Mouse (Mus musculus) CH12.LX (cell line): Measurements from ENCODE around the gene Col28a1. TPM values are rescaled to one million over a fixed set of nuclear protein-coding genes. Genes with fewer than 3 reads are reported as not detected.

ENCODE experiments used
- DNase-seq: peaks from one replicate; pipeline ENCODE4 v3.0.0-alpha.2; 2013; ENCODE audit errors: extremely low read depth
- H3K27ac ChIP-seq: 2 replicates; pipeline ENCODE4 v1.5.1; 2012; ENCODE audit warnings: low read depth, mild to moderate bottlenecking, control low read depth, moderate library complexity; ENCODE audit not compliant: insufficient read depth
- H3K27me3 ChIP-seq: replicated peaks from 2 replicates; pipeline ENCODE3; 2012; ENCODE audit warnings: inconsistent platforms
- H3K36me3 ChIP-seq, 2 experiments: replicated peaks in 1 of 2; 2 replicates each; pipeline versions ENCODE3 to v1.6.1; 2012; ENCODE audit warnings: inconsistent platforms in 1 of 2, low read length in 1 of 2, mild to moderate bottlenecking in 1 of 2, mixed read lengths in 1 of 2, moderate library complexity in 1 of 2; ENCODE audit not compliant: control insufficient read depth in 1 of 2, insufficient read depth in 1 of 2
- H3K4me1 ChIP-seq, 2 experiments: 2 replicates each; pipeline ENCODE4 v1.6.1; 2012; ENCODE audit warnings: inconsistent platforms in 1 of 2, moderate library complexity in 1 of 2; ENCODE audit not compliant: insufficient read depth in 2 of 2, control insufficient read depth in 1 of 2
- H3K4me2 ChIP-seq: 2 replicates; pipeline ENCODE4 v1.6.1; 2012; ENCODE audit warnings: low read depth, mild to moderate bottlenecking, control low read depth; ENCODE audit not compliant: poor library complexity, insufficient read depth, severe bottlenecking
- H3K4me3 ChIP-seq, 3 experiments: fragments of 150-350 bp in 1 of 3; sonication (generic) in 1 of 3; replicated peaks in 1 of 3; 2 replicates each; pipeline versions ENCODE3 to v1.5.1; 2011 to 2012; ENCODE audit warnings: low read depth in 2 of 3, low read length in 2 of 3, mild to moderate bottlenecking in 2 of 3, moderate library complexity in 2 of 3, control low read depth in 1 of 3, improper control_type of control experiment in 1 of 3, inconsistent platforms in 1 of 3, mixed read lengths in 1 of 3; ENCODE audit not compliant: poor library complexity in 1 of 3
- H3K79me2 ChIP-seq: replicated peaks from 2 replicates; pipeline ENCODE4 v1.6.1; 2012; ENCODE audit warnings: mild to moderate bottlenecking, moderate library complexity; ENCODE audit not compliant: control insufficient read depth, poor library complexity, insufficient read depth, severe bottlenecking; ENCODE audit errors: extremely low read depth
- H3K9ac ChIP-seq: 2 replicates; pipeline ENCODE4 v1.6.1; 2012; ENCODE audit warnings: low read depth, mild to moderate bottlenecking, control low read depth, moderate library complexity; ENCODE audit not compliant: insufficient read depth
- H3K9me3 ChIP-seq: replicated peaks from 2 replicates; pipeline ENCODE3; 2012; ENCODE audit warnings: low read length, inconsistent platforms, mixed read lengths
- BHLHE40 ChIP-seq: IDR thresholded peaks from 2 replicates; pipeline ENCODE4 v1.6.1; 2011; ENCODE audit warnings: mild to moderate bottlenecking, low read depth, low read length, improper control_type of control experiment
- CHD2 ChIP-seq: IDR thresholded peaks from 2 replicates; pipeline ENCODE4 v1.6.1; 2011; ENCODE audit warnings: low read length, improper control_type of control experiment
- CTCF ChIP-seq, 2 experiments: IDR thresholded peaks in 1 of 2; conservative IDR thresholded peaks in 1 of 2; 2 replicates each; pipeline ENCODE4 v1.5.1; 2011 to 2012; ENCODE audit warnings: low read depth in 2 of 2, low read length in 2 of 2, improper control_type of control experiment in 1 of 2, inconsistent platforms in 1 of 2, mild to moderate bottlenecking in 1 of 2, moderate library complexity in 1 of 2
- E2F4 ChIP-seq: IDR thresholded peaks from 2 replicates; pipeline ENCODE4 v1.6.1; 2011; ENCODE audit warnings: low read depth, low read length, improper control_type of control experiment; ENCODE audit not compliant: insufficient replicate concordance
- EP300 ChIP-seq: IDR thresholded peaks from 2 replicates; pipeline ENCODE4 v1.6.1; 2011; ENCODE audit warnings: low read length, improper control_type of control experiment
- ETS1 ChIP-seq: conservative IDR thresholded peaks from 2 replicates; pipeline ENCODE4 v1.6.1; 2012; ENCODE audit warnings: low read depth, mild to moderate bottlenecking, inconsistent platforms, low read length, improper control_type of control experiment, moderate library complexity
- GABPA ChIP-seq: IDR thresholded peaks from 2 replicates; pipeline ENCODE4 v1.6.1; 2012; ENCODE audit warnings: low read depth, low read length, improper control_type of control experiment, inconsistent platforms; ENCODE audit not compliant: insufficient replicate concordance
- HCFC1 ChIP-seq: IDR thresholded peaks from 2 replicates; pipeline ENCODE4 v1.6.1; 2012; ENCODE audit warnings: low read depth, mild to moderate bottlenecking, inconsistent platforms, low read length, improper control_type of control experiment
- IRF4 ChIP-seq: IDR thresholded peaks from 2 replicates; pipeline ENCODE4 v1.6.1; 2014; ENCODE audit warnings: low read depth, mild to moderate bottlenecking, inconsistent platforms, low read length, improper control_type of control experiment
- JUN ChIP-seq: IDR thresholded peaks from 2 replicates; pipeline ENCODE4 v1.6.1; 2011; ENCODE audit warnings: low read depth, mild to moderate bottlenecking, low read length, improper control_type of control experiment, moderate library complexity; ENCODE audit not compliant: insufficient read depth
- JUND ChIP-seq: conservative IDR thresholded peaks from 2 replicates; pipeline ENCODE4 v1.6.1; 2011; ENCODE audit warnings: low read depth, low read length, improper control_type of control experiment
- KAT2A ChIP-seq: IDR thresholded peaks from 2 replicates; pipeline ENCODE4 v1.6.1; 2012; ENCODE audit warnings: low read length, improper control_type of control experiment, inconsistent platforms; ENCODE audit not compliant: insufficient replicate concordance
- MAFK ChIP-seq: IDR thresholded peaks from 2 replicates; pipeline ENCODE4 v1.6.1; 2011; ENCODE audit warnings: low read length, improper control_type of control experiment; ENCODE audit not compliant: insufficient replicate concordance
- MAZ ChIP-seq: IDR thresholded peaks from 2 replicates; pipeline ENCODE4 v1.6.1; 2012; ENCODE audit warnings: low read depth, mild to moderate bottlenecking, inconsistent platforms, low read length, improper control_type of control experiment, moderate library complexity
- MXI1 ChIP-seq: IDR thresholded peaks from 2 replicates; pipeline ENCODE4 v1.6.1; 2011; ENCODE audit warnings: mild to moderate bottlenecking, low read depth, low read length, improper control_type of control experiment
- MYC ChIP-seq: IDR thresholded peaks from 2 replicates; pipeline ENCODE4 v1.6.1; 2011; ENCODE audit warnings: low read depth, mild to moderate bottlenecking, improper control_type of control experiment, low read length
- PAX5 ChIP-seq: IDR thresholded peaks from 2 replicates; pipeline ENCODE4 v1.6.1; 2012; ENCODE audit warnings: low read length, inconsistent platforms, mixed read lengths
- POLR2A ChIP-seq: IDR thresholded peaks from 2 replicates; pipeline ENCODE4 v1.6.1; 2011; ENCODE audit warnings: low read depth, mild to moderate bottlenecking, improper control_type of control experiment, low read length
- POLR2AphosphoS2 ChIP-seq: IDR thresholded peaks from 2 replicates; pipeline ENCODE4 v1.6.1; 2011; ENCODE audit warnings: low read depth, low read length, improper control_type of control experiment
- RAD21 ChIP-seq: IDR thresholded peaks from 2 replicates; pipeline ENCODE4 v1.6.1; 2011; ENCODE audit warnings: low read depth, mild to moderate bottlenecking, low read length, improper control_type of control experiment, moderate library complexity
- RCOR1 ChIP-seq: conservative IDR thresholded peaks from 2 replicates; pipeline ENCODE4 v1.6.1; 2012; ENCODE audit warnings: low read depth, mild to moderate bottlenecking, inconsistent platforms, low read length, improper control_type of control experiment
- SIN3A ChIP-seq: IDR thresholded peaks from 2 replicates; pipeline ENCODE4 v1.6.1; 2012; ENCODE audit warnings: low read length, improper control_type of control experiment, inconsistent platforms
- SMC3 ChIP-seq: IDR thresholded peaks from 2 replicates; pipeline ENCODE4 v1.6.1; 2011; ENCODE audit warnings: low read depth, low read length, improper control_type of control experiment
- TCF12 ChIP-seq: IDR thresholded peaks from 2 replicates; pipeline ENCODE4 v1.6.1; 2014; ENCODE audit warnings: low read depth, mild to moderate bottlenecking, inconsistent platforms, low read length, improper control_type of control experiment
- USF1 ChIP-seq: IDR thresholded peaks from 2 replicates; pipeline ENCODE4 v1.6.1; 2014; ENCODE audit warnings: low read depth, mild to moderate bottlenecking, inconsistent platforms, low read length, improper control_type of control experiment
- ZC3H11A ChIP-seq: IDR thresholded peaks from 2 replicates; pipeline ENCODE4 v1.6.1; 2012; ENCODE audit warnings: low read depth, mild to moderate bottlenecking, inconsistent platforms, low read length, improper control_type of control experiment
- ZKSCAN1 ChIP-seq: IDR thresholded peaks from 2 replicates; pipeline ENCODE4 v1.6.1; 2012; ENCODE audit warnings: low read depth, inconsistent platforms, low read length, improper control_type of control experiment, borderline replicate concordance
- ZMIZ1 ChIP-seq: IDR thresholded peaks from 2 replicates; pipeline ENCODE4 v1.6.1; 2012; ENCODE audit warnings: low read depth, mild to moderate bottlenecking, inconsistent platforms, low read length, improper control_type of control experiment
- ZNF384 ChIP-seq: IDR thresholded peaks from 2 replicates; pipeline ENCODE4 v1.6.1; 2012; ENCODE audit warnings: low read depth, low read length, improper control_type of control experiment, inconsistent platforms
- dilution Hi-C: fragments of 300-500 bp; cut with MboI; formaldehyde crosslinking; loops from 2 replicates; pipeline ENCODE4 v1.14.3; 2020; ENCODE audit warnings: low sequenced_read_pairs; ENCODE audit not compliant: extremely low pct_unique_long_range_greater_than_20kb, extremely low pct_ligation_motif_present
- in situ Hi-C: fragments of 300-500 bp; cut with MboI; formaldehyde crosslinking; loops from 3 replicates; pipeline ENCODE4 v1.14.3; 2019; ENCODE audit warnings: low sequenced_read_pairs, low pct_ligation_motif_present, low pct_unique_long_range_greater_than_20kb, mixed read lengths
- polyA plus RNA-seq: library from polyadenylated mRNA; unstranded; fragments of >175 nt; gene quantifications from 2 replicates; pipeline ENCODE4 v1.2.1, GENCODE M21; 2012; ENCODE audit warnings: low read depth; ENCODE audit not compliant: insufficient read length
- total RNA-seq, 2 experiments: library from RNA; depleted of rRNA; stranded (reverse); fragments of 300-350 nt in 1 of 2; fragments of >200 nt in 1 of 2; gene quantifications; 2 replicates each; pipeline ENCODE4 v1.2.3; 2012 to 2014

Gene Col28a1
- total and polyA plus RNA-seq, 3 experiments = not detected

DNA sequence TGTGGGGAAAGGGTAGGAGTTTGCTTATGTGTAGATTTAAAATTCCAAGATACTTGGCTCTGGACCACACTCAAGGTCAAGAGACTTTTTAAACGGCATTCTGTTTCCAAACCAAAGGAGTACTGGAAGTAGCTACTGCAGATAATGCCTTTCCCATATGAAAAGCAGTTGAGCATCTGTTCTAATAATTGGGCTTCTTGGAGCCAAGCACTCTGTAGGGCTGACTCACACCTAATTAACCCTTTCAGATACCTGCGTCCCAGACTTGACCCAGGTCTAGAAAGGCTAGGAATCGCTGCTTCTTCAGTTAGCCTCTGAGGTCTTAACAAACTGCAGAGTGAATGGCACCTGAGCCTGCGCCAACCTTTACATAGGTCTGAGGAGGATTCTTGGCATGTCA, 223.0 kb downstream of the Col28a1 start:
- Histone ChIP-seq H3K79me2 (no peaks in the 10 kb centered on the region), H3K36me3 (no peaks in the 10 kb centered on the region), H3K4me3 (no peak overlapping the region), H3K9me3 (no peaks in the 10 kb centered on the region), H3K27ac (no peak overlapping the region), H3K4me1 (0 out of 4 replicates have a peak, but pooled peaks cover 0 to 8% of the 10 kb centered on the region in 2 experiments), H3K9ac (no peak overlapping the region), H3K27me3 (no peaks in the 10 kb centered on the region), H3K4me2 (no peak overlapping the region)
- TF ChIP-seq IRF4 = no peak
- TF ChIP-seq ZC3H11A = no peak
- TF ChIP-seq KAT2A = no peak
- TF ChIP-seq ZKSCAN1 = no peak
- TF ChIP-seq CTCF (conservative IDR thresholded peaks at IDR 0.05 in 1 of 2, IDR thresholded peaks at IDR 0.05 in 1 of 2; ENCODE audit: low read depth in 2 of 2, low read length in 2 of 2) = no peak
- TF ChIP-seq JUND = no peak
- TF ChIP-seq TCF12 = no peak
- TF ChIP-seq MYC = no peak
- TF ChIP-seq ZMIZ1 = no peak
- no peak for TF ChIP-seq SMC3
- no peak for TF ChIP-seq PAX5
- TF ChIP-seq GABPA = no peak
- no peak for TF ChIP-seq ETS1
- no peak for TF ChIP-seq RCOR1
- TF ChIP-seq RAD21 = no peak
- no peak for TF ChIP-seq EP300
- TF ChIP-seq HCFC1 = no peak
- no peak for TF ChIP-seq CHD2
- no peak for TF ChIP-seq POLR2A
- TF ChIP-seq MAZ = no peak
- in situ Hi-C loops (no loop called here), dilution Hi-C loops (no loop called here)
- DNase-seq = no peak

DNA sequence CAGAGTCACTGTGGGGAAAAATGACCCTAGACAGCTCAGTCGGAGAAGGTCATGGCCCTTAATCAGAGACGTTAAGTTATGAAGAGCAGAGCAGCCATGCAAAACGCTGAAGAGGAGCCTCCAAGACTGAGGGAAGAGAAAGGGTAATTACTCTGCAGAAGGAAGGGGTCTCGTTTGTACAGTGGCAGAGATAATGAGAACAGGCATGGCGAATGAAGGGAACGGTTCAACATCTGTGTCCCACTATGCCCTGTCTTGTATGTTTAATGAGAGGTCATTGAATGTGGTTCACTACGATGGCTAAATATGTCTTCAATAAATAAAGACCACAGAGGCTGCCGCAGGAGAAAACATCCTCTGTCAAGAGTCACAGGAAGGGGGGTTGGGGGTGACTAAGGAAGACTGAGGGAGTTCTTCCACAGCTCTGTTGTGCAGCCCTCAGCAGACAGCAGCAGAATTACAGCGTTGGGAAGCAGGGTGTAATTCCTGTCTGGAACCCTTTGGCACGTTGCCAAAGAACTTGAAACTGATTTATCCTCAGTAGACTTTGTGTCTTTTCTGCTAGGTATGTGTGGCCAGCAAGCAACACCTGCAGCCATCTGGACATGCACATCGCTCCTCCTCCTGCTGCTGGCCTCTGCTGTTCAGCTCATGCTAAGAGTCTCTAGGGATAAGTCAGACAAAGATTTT, 226.4 kb downstream of the Col28a1 start:
- H3K36me3 ChIP-seq = no peaks in the 10 kb centered on the region
- dilution Hi-C loops (no loop called here), in situ Hi-C loops (no loop called here)
- H3K4me3 ChIP-seq = no peak overlapping the region
- 0 out of 4 replicates have a peak, but pooled peaks cover 0 to 4% of the 10 kb centered on the region in 2 experiments for H3K4me1 ChIP-seq
- H3K9ac ChIP-seq = no peak overlapping the region
- no peaks in the 10 kb centered on the region for H3K9me3 ChIP-seq
- DNase-seq = no peak
- no peak overlapping the region for H3K27ac ChIP-seq
- H3K27me3 ChIP-seq = no peaks in the 10 kb centered on the region
- no peak overlapping the region for H3K4me2 ChIP-seq
- no peak for TF ChIP-seq JUND
- TF ChIP-seq JUN = no peak
- no peak for TF ChIP-seq ZNF384
- no peak for TF ChIP-seq USF1
- no peak for TF ChIP-seq HCFC1
- TF ChIP-seq ZMIZ1 = no peak
- no peak for TF ChIP-seq IRF4
- no peak for TF ChIP-seq BHLHE40
- TF ChIP-seq POLR2AphosphoS2 = no peak
- TF ChIP-seq RAD21 = no peak
- TF ChIP-seq TCF12 = no peak
- no peak for TF ChIP-seq EP300
- no peak for TF ChIP-seq MXI1
- TF ChIP-seq E2F4 = no peak
- TF ChIP-seq MAFK = no peak
- TF ChIP-seq SIN3A = no peak
- no peak for TF ChIP-seq MAZ
- no peak for TF ChIP-seq POLR2A
- TF ChIP-seq GABPA = no peak
- TF ChIP-seq PAX5 = no peak
- H3K79me2 ChIP-seq = no peaks in the 10 kb centered on the region
